Mouse (Mus musculus) retina, adult 2 months (tissue): Measurements from ENCODE around the gene Etv6.

ENCODE experiments used
- DNase-seq: peaks from one replicate; pipeline ENCODE4 v3.0.0-alpha.2; 2012; ENCODE audit warnings: low read depth, low spot score

Gene Etv6

GRCm38 (mm10) chr6:134111599-134111998 lies 76.1 kb downstream of the Etv6 start:
- DNase-seq = no peak

- DNase-seq = no peak
Measured at GRCm38 (mm10) chr6:134112753-134113152, 77.3 kb downstream of the Etv6 start.

DNA sequence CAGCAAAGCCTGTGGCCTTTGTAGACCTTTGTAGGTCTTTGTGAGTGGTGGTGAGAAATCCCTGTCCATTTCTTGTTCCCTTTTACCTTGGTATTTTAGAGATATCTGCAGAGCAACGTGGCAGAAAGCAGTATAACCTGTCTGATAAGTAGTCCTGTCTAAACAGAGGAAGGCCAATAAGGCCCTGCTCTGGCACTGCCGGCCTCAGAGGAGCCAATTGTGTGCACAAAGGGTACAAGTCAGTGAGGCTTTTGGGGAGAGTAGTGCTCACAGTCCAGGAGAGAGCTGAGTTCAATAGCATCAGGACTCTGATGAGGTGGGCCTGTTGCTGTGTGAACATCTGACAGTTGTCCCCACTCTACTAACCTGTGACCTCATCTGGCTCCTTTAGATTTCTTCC lies 77.7 kb downstream of the Etv6 start:
- no peak for DNase-seq

DNA sequence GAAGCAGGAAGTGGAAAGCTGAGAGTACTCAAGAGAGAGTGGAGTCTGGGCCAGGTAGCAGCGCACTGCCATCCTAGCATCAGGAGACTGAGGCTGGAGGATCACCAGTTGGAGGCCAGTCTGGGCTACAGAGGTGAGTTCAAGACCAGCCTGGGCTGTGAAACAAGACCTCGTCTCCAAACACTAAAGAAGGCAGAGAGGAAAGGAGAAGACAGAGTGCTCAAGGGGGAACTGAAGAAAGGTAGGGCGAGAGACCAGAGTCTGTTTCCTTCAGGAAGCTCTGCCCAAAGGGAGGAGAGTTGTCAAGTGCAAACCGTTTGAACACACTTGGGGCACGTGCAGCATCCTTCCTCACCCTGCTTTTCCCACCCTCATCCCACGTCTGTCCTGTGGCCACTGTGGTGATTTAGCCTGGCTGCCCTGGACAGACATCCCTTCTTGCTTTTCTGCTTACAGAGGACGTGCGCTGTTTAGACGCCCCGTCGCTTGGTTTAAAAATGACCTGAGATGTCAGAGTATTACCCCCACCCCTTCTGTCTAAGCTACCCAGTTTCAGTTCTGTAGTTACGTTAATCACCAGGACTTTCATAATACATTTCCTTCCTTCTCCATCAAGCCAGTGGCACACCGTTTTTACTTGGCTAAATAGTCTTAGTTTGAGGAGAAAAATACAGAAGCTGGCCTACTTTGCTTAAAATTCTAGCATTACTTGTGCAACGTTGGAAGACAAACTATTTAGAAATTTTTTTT lies 79.9 kb downstream of the Etv6 start:
- no peak for DNase-seq

DNA sequence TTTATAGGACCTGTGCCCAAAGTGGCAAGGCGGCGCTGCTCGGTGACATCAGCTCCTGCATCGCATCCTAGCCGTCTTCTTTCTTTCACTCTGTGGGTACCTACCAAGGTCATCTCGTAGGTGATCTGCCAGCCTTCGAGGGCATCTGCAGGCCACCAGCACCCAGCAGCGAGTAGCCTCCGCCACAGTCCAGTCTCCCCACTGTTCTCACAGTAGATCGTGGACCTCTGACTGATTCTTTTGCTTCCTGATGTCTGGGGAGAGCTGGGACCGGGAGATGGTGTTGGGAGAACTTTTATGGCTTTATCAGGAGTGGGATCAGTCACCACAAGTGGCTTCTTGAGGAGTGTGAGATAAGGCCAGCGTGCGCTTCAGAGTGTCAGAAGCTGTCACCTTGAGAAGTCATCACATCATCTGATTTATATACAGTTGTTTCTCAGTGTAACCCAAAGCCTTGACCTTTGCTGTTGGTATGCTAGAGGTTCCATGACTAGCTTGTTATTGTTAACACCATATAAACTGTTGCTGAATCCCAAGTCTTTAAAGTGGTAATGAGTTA lies 82.0 kb downstream of the Etv6 start:
- DNase-seq = no peak

DNA sequence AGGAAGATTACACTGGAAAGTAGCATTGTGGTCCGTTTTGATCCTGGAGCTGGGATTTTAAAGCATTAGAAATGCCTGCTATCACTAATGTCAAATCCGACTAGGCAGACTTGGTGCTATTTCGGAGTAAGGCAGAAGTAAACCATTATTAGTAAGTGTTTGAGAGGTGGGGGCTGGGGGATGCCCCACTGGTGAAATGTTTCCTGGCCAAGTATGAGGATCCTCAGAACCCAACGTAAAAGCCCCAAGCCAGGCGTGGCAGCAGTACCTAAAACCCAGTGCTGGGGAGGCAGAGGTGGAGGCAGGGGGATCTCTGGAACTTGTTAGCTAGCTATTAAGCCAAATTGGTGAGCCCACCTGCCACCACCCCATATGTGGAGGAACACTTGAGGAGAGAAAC lies 83.0 kb downstream of the Etv6 start:
- DNase-seq = no peak

DNA sequence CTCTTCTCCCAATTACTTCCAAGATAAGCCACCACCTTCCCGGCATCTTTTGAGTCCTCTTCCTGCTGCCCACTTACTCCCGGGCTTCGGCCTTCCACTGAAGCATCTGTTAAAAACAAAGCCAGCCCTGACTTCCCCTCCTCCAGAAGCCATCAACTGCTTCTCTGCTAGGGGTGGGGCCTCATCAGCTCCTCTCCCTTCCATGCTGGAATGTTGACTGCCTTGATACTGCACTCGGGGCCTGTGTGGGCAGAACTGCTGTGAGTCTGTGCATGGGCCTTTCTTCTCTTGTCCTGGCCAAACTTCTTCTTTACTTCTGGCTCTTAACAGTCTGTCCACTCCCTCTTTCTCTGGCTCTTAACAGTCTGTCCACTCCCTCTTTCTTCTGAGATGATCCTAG lies 83.6 kb downstream of the Etv6 start:
- DNase-seq = no peak

DNA sequence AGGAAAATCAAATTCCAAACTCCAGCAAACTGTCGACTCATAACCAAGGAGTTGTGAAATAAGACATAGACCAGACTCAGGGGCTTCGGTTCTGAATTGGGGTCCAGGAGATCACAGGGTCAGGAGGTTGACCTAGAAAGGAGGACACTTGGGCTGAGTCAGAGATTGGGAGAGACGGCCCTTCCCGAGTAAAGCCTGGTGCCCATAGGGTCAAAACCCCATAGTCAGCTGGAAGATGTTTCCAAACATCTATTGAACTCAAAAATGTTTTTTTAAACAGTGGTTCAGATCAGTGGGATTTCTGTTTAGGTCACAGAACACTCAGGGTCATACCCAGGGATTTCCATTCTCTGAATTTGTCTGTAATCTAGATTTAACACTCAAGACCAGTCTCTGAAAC lies 84.7 kb downstream of the Etv6 start:
- no peak for DNase-seq

- DNase-seq = no peak
Measured at GRCm38 (mm10) chr6:134120712-134121111, 85.2 kb downstream of the Etv6 start.

DNA sequence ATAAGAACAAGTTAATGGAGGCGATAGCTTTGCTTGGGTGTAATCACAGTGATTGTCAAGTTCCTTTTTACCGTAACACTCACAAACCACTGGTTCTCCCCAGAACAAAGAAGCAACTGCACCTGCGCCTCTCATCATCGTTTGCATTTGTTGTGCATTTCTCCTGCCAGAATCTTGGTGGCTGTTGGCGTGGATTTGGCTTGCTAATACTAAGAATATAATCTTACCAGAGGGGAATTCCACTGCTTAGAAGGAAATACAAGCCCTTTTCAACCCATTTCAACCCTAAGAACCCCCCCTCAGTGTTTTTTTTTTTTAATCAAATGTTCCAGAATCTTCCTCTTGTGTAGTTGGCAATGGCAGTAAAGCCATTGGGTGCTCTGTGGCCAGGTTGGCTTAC lies 87.4 kb downstream of the Etv6 start:
- DNase-seq = no peak

GRCm38 (mm10) chr6:134123474-134123873 lies 88.0 kb downstream of the Etv6 start:
- no peak for DNase-seq

DNA sequence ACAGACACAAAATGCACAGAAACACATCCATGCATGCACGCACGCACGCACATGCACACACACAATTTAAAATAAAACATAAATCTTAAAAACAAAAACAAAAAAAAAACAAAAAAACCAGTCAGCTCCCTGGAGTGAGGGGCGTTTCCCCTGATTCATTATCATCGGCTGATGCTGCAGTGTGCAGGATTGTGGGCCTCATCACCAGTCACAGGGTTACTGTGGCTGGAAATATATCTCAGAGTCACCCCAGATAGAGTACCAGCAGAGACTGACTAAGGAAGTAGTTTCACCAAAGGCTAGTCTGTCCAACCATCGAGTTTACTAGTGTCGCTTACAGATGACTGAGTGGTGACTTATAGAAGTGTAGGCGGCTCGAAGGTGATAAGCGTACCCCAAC lies 88.8 kb downstream of the Etv6 start:
- DNase-seq = no peak

DNA sequence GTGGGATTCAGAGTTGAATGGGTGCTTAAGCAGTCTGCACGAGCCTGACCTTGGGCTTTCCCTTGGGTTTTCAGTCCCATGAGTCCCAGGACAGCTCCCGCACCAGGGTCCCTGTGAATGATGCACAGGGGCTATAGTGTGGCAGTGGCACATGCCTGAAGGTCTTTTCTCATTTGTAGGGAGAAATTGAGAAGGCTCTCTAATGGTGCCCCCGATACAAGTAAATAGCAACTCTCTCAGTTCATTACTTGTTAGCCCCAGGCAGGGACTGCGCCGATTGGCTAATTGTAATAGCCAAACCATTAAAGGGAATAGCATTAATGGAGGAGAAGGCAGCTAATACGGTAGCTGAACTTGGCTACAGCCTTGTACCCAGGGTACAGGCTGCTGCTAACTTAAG lies 92.5 kb downstream of the Etv6 start:
- DNase-seq = no peak

GRCm38 (mm10) chr6:134128594-134128993 lies 93.1 kb downstream of the Etv6 start:
- no peak for DNase-seq

DNA sequence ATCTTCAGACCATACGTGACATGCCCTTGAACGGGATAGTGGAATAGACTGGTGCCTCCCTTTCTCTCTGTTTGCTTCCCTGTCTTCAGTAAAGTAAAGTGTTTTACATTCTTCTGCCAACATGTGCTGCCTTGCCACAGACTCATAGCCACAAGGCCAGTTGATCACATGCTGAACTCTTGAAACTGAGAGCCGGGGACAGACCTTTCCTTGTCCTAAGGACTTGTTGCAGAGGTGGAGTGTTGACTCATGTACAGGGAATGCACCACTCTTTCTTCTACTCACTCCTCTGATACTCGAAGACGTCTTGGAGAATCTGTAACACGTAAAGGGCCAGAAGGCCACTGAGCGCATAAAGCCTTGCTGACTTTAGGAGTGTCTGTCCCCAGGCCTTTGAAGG lies 94.3 kb downstream of the Etv6 start:
- no peak for DNase-seq

DNA sequence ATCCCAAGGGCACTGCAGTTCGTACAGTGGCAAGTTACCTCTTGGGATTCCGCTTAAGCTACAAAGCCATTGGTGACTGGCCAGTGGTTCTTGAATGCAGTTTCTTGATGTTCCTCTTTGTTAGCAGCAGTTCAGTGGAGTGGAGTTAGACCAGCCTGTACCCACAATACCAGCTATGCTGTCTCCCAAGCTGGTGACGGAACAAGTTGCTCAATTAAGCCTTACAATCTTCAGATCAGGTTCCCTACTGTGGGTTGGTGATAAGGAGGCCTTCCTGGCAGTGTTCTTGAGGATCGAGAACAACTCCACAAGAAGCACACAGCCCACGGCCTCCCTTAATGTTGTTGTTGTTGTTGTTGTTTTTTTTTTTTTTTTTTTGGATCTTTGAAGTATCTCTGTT lies 95.3 kb downstream of the Etv6 start:
- no peak for DNase-seq

DNA sequence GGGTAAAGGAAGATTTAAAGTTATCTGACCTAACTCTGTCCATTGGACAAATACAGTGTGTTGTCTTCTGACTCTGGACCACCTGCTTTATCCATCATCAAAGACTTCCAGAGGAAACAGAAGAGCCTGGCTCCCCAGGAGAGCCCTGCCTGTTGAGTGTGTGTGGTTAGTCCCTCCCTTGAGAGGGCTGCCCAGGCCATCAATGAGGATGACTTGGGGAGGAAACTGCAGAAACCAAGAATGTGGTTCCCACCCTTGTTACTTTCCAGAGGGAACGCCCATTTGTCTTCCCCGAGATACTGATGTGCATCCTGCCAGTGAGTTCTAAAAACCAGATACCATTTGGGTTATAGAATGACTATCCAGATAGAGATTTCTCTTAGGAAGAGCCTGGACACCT lies 96.1 kb downstream of the Etv6 start:
- no peak for DNase-seq

- DNase-seq = no peak
Measured at GRCm38 (mm10) chr6:134133756-134134155, 98.3 kb downstream of the Etv6 start.

- no peak for DNase-seq
Measured at GRCm38 (mm10) chr6:134134821-134135323, 99.4 kb downstream of the Etv6 start.

DNA sequence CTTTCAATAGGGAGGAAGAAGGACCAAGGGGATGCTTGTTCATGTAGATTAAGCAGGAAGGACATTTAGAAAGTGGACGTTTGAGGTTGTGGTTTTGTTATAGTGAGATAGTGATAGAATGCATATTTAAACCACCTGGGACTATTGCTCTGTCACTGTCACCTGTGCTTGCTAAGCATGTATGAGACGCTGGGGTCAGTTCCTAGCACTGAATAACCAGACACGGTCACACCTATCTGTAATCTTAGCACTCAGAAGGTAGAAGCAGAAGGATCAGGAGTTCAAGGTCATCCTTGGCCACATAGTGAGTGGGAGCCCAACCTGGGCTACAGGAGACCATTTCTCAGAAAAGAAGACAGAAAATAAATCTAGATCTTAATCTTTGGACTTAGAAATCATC lies 100.8 kb downstream of the Etv6 start:
- no peak for DNase-seq

DNA sequence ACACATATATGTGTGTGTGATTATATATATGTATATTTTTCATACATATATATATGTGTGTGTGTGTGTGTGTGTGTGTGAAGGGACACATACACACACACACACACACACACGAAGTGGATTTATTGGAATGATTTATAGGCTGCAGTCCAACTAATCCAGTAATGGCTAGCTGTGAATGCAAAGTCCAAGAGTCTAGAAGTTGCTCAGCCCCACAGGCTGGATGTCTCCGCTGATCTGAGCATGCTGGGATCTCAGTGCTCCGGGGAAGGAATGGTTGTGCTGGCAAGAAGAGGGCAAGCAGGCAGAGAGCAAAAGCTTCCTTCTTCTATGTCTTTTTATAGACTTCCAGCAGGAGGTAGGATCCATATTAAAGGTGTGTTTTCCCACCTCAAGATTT lies 103.9 kb downstream of the Etv6 start:
- no peak for DNase-seq

DNA sequence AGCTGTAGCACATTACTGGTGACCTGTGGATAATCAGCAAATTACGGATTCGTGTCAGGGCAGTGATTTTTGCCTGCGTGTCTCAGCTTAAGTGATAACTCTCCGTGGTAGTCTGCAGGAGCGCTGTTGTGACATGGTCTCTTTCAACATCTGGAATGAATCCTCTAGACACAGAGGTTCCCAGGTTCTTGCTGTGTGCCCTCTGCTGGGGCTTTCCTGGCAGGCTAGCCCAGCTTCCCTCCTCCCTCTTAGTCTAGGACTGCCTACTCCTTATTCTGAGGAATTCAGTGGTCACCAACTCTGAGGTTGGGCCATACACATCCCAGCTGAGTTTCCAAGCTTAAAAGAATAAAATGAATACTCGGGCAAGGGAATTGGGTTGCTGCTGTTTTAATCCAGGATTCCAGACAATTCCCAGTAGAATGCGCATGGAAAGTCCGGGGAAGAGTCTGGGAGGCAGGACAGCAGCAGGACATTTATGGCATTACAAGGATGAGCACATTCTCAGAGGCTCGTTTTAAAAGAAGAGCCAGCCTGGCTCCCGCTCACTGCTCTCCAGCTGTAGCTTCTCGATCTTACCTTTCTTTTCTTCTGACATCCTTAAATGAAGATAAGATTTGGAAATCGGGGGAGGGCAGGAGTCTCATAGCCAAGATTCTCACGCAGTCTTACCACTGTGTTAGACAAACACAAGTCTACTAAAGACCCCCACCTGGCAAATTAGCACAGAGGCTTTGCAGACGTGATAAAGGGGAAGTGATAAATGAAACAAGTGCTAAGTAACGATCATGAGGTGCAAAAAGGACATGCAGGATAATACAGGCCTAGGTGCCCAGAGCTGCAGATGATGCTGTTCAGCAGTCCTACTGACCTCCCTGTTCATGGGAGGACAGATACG lies 105.5 kb downstream of the Etv6 start:
- no peak for DNase-seq
